Mouse (Mus musculus) heart, adult 9 months (tissue): ENCODE results near the gene Aktip.

ENCODE experiments used
- DNase-seq, 2 experiments: peaks; one replicate each; pipeline ENCODE4 v3.0.0; 2022; ENCODE audit warnings: low spot score in 2 of 2

The Aktip gene

GRCm38 (mm10) chr8:91190816-91191340 lies 8.9 kb downstream of the Aktip start:
- peak; percentile 5 to 37 for DNase-seq

GRCm38 (mm10) chr8:91188152-91188551 lies 11.6 kb downstream of the Aktip start:
- DNase-seq = no peak

GRCm38 (mm10) chr8:91186372-91186771 lies 13.4 kb downstream of the Aktip start:
- no peak for DNase-seq

- DNase-seq = no peak
Observed at GRCm38 (mm10) chr8:91177708-91178107, 22.1 kb downstream of the Aktip start.

GRCm38 (mm10) chr8:91176176-91176575 lies 23.6 kb downstream of the Aktip start:
- DNase-seq = no peak

GRCm38 (mm10) chr8:91171605-91172004 lies 28.2 kb downstream of the Aktip start:
- DNase-seq = no peak

GRCm38 (mm10) chr8:91170914-91171313 lies 28.9 kb downstream of the Aktip start:
- no peak for DNase-seq

GRCm38 (mm10) chr8:91170152-91170551 lies 29.6 kb downstream of the Aktip start:
- DNase-seq = no peak

- DNase-seq = no peak
Observed at GRCm38 (mm10) chr8:91159959-91160800, 39.6 kb downstream of the Aktip start.

GRCm38 (mm10) chr8:91158617-91159016 lies 41.2 kb downstream of the Aktip start:
- DNase-seq = no peak

GRCm38 (mm10) chr8:91154564-91154963 lies 45.2 kb downstream of the Aktip start:
- DNase-seq = no peak

GRCm38 (mm10) chr8:91153831-91154230 lies 45.9 kb downstream of the Aktip start:
- DNase-seq = no peak

GRCm38 (mm10) chr8:91151531-91151930 lies 48.2 kb downstream of the Aktip start:
- no peak for DNase-seq

- no peak for DNase-seq
Observed at GRCm38 (mm10) chr8:91149298-91149697, 50.5 kb downstream of the Aktip start.

GRCm38 (mm10) chr8:91148643-91149178 lies 51.1 kb downstream of the Aktip start:
- no peak for DNase-seq

- peak in 1 of 2 experiments; percentile 47 for DNase-seq
Observed at GRCm38 (mm10) chr8:91147715-91148114, 52.1 kb downstream of the Aktip start.

GRCm38 (mm10) chr8:91140828-91141227 lies 58.9 kb downstream of the Aktip start:
- DNase-seq = no peak

GRCm38 (mm10) chr8:91135308-91136181 lies 64.2 kb downstream of the Aktip start:
- DNase-seq = no peak

GRCm38 (mm10) chr8:91134659-91135058 lies 65.1 kb downstream of the Aktip start:
- no peak for DNase-seq

- peak; percentile 100 for DNase-seq
Observed at GRCm38 (mm10) chr8:91134070-91134475, 65.7 kb downstream of the Aktip start.

GRCm38 (mm10) chr8:91133441-91134069 lies 66.2 kb downstream of the Aktip start:
- peak in 1 of 2 experiments; percentile 12 for DNase-seq

- no peak for DNase-seq
Observed at GRCm38 (mm10) chr8:91132731-91133130, 67.0 kb downstream of the Aktip start.
